Mouse (Mus musculus) testis, adult 2 months (tissue): Measurements from ENCODE around the gene Cntnap5c.

Experiments used
- CTCF ChIP-seq: fragments of 200-500 bp; IDR thresholded peaks from 2 replicates; pipeline ENCODE4 v1.5.1; 2012; ENCODE audit warnings: low read depth, mild to moderate bottlenecking, inconsistent platforms, low read length, moderate library complexity; ENCODE audit not compliant: control insufficient read depth, insufficient read depth, insufficient replicate concordance
- POLR2A ChIP-seq: fragments of 200-500 bp; IDR thresholded peaks from 2 replicates; pipeline ENCODE4 v1.6.1; 2012; ENCODE audit warnings: low read depth, mild to moderate bottlenecking, inconsistent platforms, low read length, moderate library complexity; ENCODE audit not compliant: control insufficient read depth

DNA sequence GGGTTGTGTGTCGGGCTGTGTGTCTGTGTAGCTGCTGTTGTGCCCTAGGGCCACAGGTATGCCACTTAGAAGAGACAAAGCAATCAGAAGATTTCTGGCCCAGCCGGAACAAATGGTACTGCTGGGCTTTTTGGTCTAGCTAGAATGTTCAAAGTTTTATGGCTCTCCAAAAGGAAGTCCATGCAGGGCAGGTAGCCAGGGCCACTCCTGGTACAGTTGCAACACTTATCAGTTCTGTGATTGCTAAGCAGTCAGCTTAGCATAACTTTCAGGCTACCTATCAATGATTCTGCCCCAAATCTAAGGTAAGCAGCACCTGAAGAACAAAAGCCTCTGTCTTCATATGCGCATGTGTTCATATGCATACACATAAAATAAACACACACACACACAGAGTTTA is 26.0 kb downstream of the Cntnap5c start:
- TF ChIP-seq POLR2A (no peak), CTCF (no peak)
